Mouse (Mus musculus): ENCODE measurements around the gene Mgat5. TPM values are rescaled to one million over a fixed set of nuclear protein-coding genes. Genes with fewer than 3 reads are reported as not detected.

Mgat5 gene
- total RNA-seq, 2 experiments from 2014 or later: 51.7 to 52.0 TPM

DNA sequence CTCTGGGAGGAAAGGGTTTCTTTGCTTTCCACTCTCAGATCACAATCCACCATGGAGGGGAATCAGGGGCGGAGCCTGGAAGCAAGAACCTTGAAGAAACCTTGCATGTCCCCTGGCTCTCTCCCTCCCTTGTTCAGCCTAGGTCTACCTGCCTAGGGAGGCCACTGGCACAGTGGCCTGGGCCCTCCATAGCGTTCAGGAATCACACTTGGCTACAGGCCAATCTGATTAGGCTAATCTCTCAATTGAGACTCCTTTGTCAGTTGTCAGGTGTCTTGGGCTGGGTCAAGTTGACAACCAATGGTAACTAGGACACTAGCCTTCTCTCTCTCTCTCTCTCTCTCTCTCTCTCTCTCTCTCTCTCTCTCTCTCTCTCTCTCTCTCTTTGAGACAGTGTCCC is 12.2 kb downstream of the Mgat5 start:
- DNase-seq (ENCODE audit: extremely low spot score in 1 of 2, low spot score in 1 of 2): no peak

DNA sequence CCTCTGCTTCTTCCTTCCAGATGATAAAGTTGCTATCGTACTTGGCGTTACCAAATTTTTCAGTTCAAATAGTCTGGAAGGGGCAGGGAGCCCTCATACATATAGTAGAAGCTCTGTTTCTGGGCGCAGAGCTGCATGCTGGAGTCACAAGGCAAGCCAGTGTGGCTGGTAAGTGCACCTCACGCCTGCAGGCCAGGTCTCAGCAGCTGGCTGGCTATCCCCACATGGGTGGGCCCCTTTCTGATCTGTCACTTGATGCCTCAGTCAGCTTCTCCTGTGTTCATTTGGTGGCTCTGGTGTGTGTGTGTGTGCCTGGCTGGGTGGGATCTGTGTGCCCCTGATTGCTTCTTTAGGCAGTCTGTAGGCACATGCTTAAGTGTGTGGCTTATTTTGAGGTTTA is 12.8 kb downstream of the Mgat5 start:
- DNase-seq (ENCODE audit: extremely low spot score in 1 of 2, low spot score in 1 of 2): no peak

DNA sequence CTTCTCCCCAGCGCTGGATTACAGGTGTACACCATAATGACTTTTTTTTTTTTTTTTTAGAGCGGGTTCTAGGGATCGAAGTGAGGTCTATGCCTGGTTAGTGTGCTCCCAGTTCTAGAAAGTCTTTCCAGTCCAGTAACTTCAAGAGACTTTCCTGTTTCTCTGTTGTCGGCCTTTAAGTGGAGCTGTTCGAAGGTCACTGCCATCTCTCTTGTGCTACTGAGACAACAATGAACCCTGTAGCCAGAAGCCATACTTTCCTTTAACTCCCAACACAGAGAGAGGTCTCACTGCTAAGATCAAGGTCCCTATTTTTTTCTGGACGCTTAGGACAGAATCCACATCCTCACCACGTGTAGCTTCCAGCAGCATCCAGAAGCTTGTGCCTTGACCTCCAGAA is 13.4 kb downstream of the Mgat5 start:
- no peak for DNase-seq (ENCODE audit: extremely low spot score in 1 of 2, low spot score in 1 of 2)

DNA sequence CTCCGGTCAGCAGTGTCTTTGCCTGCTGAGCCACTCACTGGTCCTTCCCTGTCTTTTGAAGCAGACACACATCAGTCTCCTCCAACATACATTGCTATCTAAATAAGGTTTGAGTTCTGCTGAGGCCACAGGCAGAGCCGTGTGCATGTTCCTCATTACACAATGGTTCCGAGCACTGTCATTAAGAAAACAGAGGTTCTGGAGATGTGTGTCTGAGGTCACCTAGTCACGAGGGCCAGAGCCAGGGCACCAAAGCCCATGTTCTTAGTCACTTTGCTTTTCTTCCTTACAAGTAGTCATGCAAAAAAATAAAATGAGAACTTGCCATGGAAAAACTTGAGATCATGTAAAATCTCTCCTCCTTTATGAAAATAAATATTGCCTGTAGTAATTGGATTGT is 14.3 kb downstream of the Mgat5 start:
- DNase-seq (ENCODE audit: extremely low spot score in 1 of 2, low spot score in 1 of 2): no peak

DNA sequence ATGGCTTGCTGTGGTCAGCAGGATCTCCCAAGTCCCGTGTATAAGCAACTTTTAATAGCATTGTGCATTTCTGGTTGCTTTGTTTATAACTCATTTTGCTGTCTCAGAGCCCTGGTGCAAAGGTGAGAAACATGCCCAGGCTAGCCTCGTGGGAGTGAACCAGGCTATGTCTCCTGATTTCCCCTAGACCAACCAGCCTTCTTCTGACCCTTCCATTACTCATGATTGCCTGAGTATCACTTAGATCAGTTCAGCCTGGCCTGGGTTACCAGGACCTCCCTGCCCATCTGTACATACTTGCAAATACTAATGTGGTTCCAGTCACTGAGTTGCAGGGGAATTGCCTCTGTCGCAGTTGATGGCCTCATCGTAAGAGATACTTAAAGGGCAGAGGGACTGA is 14.8 kb downstream of the Mgat5 start:
- no peak for DNase-seq (ENCODE audit: extremely low spot score in 1 of 2, low spot score in 1 of 2)

DNA sequence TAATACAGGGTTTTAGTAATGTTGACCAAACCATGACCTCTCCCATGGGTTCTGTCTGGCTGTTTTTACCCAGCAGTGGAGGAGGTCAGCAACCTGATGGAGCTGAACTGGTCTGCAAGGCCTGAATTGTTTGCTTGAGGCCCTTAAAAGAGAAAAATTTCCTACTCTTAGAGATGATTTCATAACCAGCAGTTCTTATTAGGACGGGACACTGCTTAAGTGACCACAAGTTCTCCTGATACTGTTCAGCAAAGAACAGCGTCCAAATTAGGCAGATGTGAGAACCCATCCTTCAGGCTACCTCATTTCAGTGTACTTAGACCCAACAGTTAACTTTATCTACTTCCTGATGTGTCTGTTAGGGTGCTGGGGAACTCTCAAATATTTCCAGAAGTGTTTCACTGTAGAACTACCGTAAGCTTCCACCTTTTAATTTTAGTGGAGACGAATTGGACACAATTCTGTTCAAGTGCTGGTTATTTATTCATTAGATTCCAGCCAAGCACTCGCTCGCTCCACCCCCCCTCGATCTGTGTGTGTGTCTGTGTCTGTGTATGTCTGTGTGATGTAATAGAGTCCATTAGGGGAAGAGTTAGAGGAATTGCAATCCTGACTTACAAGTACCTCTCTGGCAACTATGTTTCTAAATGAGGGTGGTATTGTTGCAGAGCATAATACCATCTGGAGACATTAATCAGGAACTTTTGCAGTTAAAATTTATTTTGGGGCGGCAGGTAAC is 17.4 kb downstream of the Mgat5 start:
- DNase-seq (ENCODE audit: extremely low spot score in 1 of 2, low spot score in 1 of 2): no peak

DNA sequence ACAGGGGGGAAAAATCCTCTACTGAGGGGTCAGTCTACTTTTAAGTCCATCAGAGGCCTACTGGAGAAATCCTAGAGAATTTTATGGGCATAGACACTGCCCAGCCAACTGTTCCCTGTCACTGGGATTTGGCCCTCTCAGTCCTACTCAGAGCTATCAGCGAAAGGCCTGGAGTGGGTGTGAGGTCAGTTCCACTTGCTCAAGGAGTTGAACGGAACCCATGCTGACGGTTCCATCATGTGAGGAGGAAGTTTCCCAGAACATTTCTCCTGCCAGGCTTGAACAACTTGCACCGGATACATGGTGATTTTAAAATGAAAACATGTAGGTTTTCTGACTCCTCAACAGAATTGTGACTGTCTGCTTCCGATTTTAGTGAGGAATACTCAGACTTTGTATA is 20.2 kb downstream of the Mgat5 start:
- DNase-seq (ENCODE audit: extremely low spot score in 1 of 2, low spot score in 1 of 2): no peak

DNA sequence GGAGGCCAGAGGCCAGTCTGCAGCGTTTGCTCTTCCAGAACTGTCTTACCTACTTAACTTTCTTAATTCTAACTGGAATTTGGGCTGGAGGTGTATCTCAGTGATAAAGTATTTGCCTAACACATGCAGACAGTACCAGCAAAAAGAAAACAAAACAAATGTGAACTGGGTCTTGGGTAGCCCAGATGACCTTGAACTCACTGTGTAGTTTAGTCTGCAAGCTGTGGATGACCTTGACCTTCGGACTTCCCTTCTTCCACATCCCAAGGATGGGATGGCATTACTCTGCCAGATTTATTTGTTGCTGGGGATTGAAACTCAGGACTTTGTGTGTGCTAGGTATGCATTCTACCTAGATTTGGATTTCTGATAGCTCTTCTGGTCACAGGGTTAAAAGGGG is 24.2 kb downstream of the Mgat5 start:
- DNase-seq (ENCODE audit: extremely low spot score in 1 of 2, low spot score in 1 of 2): no peak

DNA sequence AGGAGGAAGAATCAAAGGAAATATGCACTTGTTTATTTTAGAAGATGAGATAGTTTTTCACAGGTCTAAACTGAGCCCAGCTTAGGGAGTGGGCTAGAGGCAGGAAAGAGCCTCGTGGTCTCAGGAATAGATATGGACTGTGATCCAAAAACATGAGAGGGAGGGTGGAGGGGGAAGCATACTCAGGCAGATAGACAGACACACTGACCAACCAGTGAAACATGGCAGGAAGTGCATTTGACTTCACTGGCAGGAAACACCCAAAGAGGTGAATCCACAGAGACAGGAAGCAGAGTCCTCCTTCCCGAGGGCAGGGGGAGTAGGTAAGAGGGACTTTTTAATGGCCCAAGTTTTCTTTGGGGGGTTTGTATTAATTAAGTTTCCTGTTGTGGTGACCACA is 25.7 kb downstream of the Mgat5 start:
- no peak for DNase-seq (ENCODE audit: extremely low spot score in 1 of 2, low spot score in 1 of 2)

DNA sequence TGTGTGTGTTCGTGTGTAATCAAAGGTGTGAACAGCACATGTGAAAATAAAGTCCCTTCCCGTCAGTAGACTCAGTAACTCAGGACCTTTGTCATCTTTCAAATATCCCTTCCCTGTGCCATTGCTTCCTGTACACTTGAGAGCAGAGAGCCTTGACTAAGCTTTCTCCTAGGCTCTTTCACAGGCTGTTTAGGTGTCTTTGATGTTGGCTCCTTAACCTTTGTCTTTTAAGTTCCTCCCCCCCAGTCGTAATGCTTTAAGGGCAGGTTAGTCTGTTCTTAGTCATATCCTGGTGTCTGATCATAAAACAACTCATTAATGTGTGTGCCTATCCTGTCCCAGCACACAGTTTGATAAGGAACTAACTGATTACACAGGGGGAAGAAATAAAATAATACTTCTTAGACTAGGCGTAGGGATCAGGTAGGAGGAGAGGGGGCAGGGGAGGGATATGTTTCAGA is 28.4 kb downstream of the Mgat5 start:
- no peak for DNase-seq (ENCODE audit: extremely low spot score in 1 of 2, low spot score in 1 of 2)

DNA sequence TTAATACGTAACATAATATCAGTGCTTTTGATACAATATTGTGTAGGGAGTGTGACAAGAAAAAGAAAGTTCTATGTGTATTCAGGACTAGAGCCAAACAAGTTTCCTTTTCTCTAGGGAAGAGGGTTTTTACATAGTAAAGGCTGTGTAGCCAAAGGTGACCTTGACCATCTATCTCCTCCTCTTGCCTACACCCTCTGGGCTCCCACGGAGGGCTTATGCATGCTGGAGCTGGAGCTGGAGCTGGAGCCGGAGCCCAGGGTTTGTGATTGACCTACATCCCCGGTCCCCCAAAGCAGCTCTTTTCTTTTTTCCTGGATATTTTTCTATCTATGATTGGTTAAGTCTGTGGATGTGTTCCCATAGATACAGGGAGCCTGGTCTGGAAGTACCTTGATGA is 30.3 kb downstream of the Mgat5 start:
- DNase-seq (ENCODE audit: extremely low spot score in 1 of 2, low spot score in 1 of 2): no peak

DNA sequence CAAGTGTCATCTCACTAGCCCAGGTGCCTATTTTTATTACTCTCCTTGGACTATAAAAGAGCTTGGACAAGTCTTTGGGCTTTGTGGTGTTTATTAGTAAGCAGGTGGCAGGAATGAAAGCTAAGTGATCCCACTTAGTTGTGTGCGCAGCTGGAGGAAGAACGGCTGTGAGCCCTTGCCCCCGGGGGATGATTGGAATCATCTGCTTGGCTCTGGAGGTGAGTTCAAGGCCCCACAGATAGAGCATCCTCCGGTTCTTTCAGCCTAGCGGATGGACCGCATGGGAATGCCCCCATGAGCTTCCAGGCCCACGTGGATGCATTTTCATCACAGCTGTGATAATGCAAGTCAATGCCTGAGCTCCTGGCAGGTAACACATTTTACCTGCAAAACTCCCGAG is 31.6 kb downstream of the Mgat5 start:
- DNase-seq (ENCODE audit: extremely low spot score in 1 of 2, low spot score in 1 of 2): no peak

DNA sequence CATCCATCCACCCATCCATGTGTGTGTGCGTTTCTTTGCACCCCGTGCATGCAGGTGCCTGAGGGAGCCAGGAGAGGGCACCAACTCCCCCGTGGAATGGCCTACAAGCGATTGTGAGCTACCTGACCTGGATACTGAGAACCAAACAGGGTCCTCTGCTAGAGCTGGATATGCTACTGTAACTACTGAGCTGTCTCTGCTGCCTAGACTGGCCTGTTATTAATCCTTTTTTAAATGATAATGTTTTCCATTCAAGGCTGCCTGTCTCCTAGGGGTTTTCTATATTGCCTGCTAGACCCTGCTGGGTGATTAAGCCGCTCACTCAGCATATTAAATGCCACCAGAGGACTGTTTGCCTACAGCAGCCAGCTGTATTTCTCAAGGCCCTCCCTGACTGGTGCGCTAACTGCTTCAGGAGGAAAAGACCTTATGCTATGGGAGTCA is 34.1 kb downstream of the Mgat5 start:
- no peak for DNase-seq (ENCODE audit: extremely low spot score in 1 of 2, low spot score in 1 of 2)

DNA sequence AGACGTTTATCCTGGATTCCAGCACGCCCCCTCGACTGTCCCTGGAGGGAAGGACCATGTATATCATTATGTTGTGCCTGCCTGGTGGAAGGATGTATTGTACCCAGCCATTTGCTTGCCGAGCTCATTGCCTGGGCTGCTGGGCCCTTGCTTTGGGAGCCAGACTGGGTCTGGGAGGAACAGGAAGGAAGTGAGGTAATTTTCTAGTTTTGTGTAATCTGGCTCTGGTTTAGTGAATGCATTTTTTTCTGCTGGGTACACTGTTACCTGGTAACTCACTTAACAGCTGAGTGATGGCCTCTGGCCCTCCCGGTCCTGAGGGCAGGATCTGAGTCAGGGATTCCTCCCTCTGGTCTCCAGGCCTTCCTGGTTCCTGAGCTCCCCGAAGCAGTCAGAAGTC is 35.1 kb downstream of the Mgat5 start:
- no peak for DNase-seq (ENCODE audit: extremely low spot score in 1 of 2, low spot score in 1 of 2)

DNA sequence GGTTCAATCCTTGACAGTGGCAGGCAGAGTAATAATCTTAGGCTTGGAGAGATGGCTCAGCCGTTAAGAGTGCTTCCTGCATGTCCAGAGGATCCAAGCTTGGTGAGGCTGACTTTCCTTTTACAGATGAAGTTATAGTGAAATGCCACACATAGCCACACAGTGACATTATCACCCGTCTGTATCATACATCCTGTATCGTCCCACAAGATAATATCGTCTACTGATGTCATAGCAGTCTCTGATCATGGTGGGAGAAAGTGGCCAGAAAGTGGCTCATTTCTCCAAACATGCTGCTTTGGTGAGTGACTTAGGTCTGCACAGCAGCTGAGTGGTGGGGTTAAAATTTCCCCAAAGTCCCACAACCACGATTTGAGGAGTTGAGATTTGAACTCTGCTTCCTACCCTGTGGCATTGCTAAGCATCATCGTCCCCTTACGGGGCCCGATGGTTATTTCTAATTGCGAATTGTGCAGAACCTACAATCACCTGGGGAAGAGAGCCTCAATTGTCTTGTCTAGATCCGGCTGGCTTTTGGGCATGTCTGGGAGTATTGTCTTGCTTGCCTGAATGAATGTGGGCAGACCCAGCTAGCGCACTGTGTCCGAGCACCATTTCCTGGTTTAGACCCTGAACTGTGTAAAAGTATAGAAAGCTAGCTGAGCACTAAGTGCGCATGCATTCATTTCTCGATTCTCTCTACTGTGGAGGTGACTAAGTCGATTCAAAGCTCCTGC is 37.5 kb downstream of the Mgat5 start:
- DNase-seq (ENCODE audit: extremely low spot score in 1 of 2, low spot score in 1 of 2): no peak

DNA sequence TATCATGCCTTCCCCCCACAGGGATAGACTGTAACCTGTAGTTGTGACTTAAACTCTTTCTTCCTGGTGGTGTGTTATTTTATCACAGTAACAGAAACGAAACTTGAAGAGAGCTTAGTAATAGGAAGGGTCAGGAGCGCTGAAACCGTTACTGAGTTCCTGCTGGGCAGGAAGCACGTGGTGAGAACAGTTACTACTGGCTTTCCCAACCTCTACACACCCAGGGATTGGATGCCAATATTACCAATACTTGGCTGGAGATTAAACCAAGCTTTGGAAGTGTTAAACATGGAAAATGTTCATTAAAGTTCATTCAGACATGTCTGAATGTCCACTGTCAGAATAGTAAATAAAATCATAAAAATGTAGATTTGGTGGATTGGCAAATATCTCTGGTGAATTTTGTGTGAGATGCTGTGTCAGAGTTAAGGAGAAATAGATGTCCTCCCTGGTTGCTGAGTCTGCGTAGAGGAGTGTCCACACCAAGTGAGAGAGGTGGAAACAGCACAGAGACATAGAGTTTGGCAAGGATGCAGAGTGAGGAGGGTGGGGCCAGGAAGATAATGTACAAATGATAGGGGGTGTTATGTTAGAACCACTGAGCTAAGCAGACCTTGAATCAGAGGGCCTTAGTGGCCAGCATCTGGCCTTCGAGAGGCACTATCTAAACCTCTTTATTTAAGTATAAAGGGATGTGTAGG is 38.2 kb downstream of the Mgat5 start:
- no peak for DNase-seq (ENCODE audit: extremely low spot score in 1 of 2, low spot score in 1 of 2)

DNA sequence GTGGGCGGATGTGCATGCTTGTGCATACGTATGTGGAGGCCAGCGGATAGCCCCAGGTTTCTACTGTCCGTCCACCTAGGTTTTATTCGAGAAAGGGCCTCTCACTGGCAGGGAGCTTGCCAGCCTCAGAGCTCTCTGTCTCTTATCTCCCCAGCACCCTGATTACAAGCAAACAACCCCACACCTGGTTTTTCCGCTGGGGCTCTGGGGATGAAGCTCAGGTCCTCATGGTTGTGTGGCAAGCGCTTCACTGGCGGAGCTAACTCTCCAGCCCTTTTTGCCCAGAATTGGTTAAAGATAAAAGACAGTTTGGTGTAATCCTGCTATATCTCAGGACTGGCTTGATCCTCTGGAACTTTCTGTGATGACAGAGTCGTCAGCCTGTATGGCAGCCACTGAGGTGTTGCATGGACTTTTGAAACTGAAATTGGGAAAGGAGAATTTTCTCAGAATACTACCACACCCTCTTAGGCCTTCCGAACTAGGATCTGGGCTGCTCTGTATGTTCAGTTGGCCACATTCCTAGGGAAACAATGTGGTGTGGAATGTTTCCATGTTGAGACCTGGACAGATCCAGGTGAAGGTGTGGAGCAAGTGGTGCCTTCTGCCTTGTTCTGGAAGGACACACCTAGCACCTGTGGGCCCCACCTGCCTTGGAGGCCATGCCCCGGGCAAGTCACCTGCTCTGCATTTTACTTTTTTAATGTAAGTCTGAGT is 39.4 kb downstream of the Mgat5 start:
- DNase-seq (ENCODE audit: extremely low spot score in 1 of 2, low spot score in 1 of 2): no peak

DNA sequence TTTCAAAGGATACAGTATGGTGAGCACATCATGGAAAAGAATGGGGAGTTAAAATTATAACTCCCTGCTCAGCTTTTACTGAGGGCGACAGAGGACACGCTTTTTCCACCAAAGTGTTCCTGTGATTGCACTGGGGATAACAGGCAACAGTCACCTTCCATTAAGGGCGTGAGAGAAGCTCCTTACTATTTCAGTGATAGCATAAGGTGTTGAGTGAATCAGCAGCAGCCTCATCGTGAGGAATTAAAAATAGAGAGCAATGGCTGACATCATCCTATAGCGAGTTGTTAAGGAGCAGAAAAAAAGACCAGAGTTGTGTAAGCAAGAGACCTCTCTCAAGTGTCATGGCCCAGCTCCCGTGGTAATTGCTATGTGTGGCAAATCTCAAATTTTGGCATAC is 41.3 kb downstream of the Mgat5 start:
- no peak for DNase-seq (ENCODE audit: extremely low spot score in 1 of 2, low spot score in 1 of 2)

DNA sequence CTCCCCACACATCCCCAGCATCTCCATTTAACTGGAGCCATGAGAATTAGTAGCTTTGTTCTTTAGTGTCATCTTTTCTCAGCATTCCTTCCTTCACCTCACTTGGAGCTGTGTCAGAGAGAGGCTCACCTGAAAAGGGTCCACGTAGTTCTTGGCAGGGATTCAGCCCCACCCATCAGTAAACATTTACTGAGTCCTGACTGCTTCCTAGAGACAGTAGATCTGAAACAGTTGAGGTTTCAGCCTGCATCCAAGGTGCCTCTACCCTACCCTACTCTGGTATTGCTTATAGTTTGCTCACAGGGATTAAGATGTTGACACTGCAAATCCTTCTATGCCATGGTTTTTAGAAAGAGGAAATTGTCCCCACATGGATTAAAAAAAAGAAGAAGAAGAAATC is 43.6 kb downstream of the Mgat5 start:
- no peak for DNase-seq (ENCODE audit: extremely low spot score in 1 of 2, low spot score in 1 of 2)

DNA sequence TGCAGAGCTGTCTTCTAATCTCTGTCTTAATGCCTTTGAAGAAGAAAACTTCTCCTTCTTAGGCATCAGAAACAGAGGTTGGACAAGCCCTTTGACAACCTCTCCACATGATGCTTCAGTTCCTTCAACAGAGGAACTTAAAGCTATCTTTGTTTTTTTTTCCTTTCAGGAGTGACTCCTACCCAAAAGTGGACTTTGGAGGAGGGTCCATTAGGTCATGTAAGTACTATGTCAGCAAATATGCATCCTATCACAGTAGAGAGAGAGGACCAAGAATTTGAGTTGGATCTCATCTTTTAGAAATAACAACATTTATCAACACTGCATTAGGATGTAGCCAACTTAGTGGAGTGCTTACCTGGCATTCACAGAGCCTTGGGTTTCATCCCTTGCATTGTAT is 44.8 kb downstream of the Mgat5 start:
- no peak for DNase-seq (ENCODE audit: extremely low spot score in 1 of 2, low spot score in 1 of 2)

DNA sequence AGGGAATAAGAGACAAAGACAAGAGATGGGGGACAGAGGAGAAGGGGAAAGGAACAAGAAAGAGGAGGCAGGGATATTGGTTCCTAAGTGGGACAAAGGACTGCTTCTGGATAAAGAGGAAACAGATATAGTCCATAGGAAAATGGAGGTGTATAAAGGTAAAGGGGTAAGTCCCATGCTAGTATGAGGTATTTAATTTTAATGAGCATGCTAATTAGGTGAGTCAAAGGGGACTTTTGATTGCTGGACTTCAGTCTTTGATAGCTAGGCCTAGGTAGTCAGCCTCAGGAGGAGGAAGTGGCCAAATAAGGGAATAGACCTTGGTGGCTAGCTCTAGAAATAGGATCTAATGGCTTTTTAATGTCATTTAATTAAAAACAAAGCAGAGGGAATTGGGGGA is 45.5 kb downstream of the Mgat5 start:
- DNase-seq (ENCODE audit: extremely low spot score in 1 of 2, low spot score in 1 of 2): no peak
